Mouse (Mus musculus) testis, adult 2 months (tissue): ENCODE data around the gene Abca12.

Source experiments
- CTCF ChIP-seq: fragments of 200-500 bp; IDR thresholded peaks from 2 replicates; pipeline ENCODE4 v1.5.1; 2012; ENCODE audit warnings: low read depth, mild to moderate bottlenecking, inconsistent platforms, low read length, moderate library complexity; ENCODE audit not compliant: control insufficient read depth, insufficient read depth, insufficient replicate concordance
- POLR2A ChIP-seq: fragments of 200-500 bp; IDR thresholded peaks from 2 replicates; pipeline ENCODE4 v1.6.1; 2012; ENCODE audit warnings: low read depth, mild to moderate bottlenecking, inconsistent platforms, low read length, moderate library complexity; ENCODE audit not compliant: control insufficient read depth

GRCm38 (mm10) chr1:71306196-71306595 is 108.5 kb downstream of the Abca12 start:
- TF ChIP-seq POLR2A = no peak
- no peak for TF ChIP-seq CTCF
